Mouse (Mus musculus): Measurements from ENCODE around the gene Sae1. TPM values are rescaled to one million over a fixed set of nuclear protein-coding genes. Genes with fewer than 3 reads are reported as not detected.

The Sae1 gene
- polyA plus RNA-seq, 1 experiment from 2014 or later: 339 TPM

DNA sequence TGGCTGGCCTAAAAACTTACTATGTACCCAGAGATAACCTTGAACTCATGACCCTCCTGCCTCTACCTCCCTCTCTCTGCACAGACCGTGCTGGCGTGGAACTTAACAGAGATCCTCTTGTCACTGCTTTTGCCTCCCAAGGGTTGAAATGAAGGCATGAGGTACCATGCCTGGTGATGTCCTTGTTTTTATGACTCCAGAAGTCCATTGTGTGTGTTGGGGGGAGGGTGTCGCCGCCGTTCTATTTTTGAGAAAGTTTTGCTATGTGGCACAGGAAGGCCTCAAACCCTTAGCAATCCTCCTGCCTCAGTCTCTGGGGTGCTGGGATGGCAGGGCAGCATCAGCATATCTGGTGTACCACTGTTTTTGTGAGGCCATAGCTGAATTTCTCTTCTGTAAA is 88.7 kb downstream of the Sae1 start:
- Histone ChIP-seq H3K27me3 (ENCODE audit: control insufficient read depth, insufficient read depth, low read length) (no peaks in the 10 kb centered on the region), H3K4me3 (ENCODE audit: low read depth, low read length) (peak overlapping the region; percentile 36; the same call in 1 of the 2 replicates), H3K9ac (ENCODE audit: low read depth, low read length) (no peak overlapping the region; the same call in 1 of the 2 replicates), H3K27ac (ENCODE audit: low read depth, low read length) (peak overlapping the region; percentile 37; the same call in 1 of the 2 replicates), H3K9me3 (ENCODE audit: control insufficient read depth, low read length) (no peaks in the 10 kb centered on the region), H3K4me1 (replicated peaks; ENCODE audit: control insufficient read depth, insufficient read depth, low read length) (peaks cover 6% of the 10 kb centered on the region), H3K4me2 (replicated peaks; ENCODE audit: low read depth, low read length) (peak overlapping the region; percentile 59), H3K36me3 (ENCODE audit: control insufficient read depth, insufficient read depth, low read length) (no peaks in the 10 kb centered on the region)
- no peak for DNase-seq (ENCODE audit: low spot score)
- ATAC-seq (ENCODE audit: low FRiP score): no peak
- 80% methylated on average over 5 of the region's 5 CpGs for WGBS

DNA sequence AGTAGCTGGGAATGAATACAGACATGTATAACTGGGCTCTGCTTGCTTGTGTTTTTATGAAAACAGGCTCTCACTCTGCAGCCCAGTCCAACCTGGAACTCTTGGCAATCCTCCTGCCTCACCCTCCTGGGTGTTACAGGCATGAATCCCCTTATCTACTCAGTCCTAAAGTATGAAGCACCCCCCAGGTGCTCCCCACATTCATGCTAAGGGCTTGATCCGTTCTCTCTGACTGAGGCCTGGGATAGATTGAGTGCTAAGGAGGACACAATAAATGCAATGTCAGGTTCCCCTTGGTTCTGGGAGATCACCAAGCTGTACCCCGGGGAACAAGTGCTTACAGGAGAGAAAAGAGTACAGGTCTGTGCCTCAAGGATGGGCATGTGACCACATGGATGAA is 90.0 kb downstream of the Sae1 start:
- Histone ChIP-seq H3K4me3 (ENCODE audit: low read depth, low read length) (no peak overlapping the region), H3K36me3 (ENCODE audit: control insufficient read depth, insufficient read depth, low read length) (no peaks in the 10 kb centered on the region), H3K4me2 (replicated peaks; ENCODE audit: low read depth, low read length) (no peak overlapping the region; the same call in 1 of the 2 replicates), H3K9me3 (ENCODE audit: control insufficient read depth, low read length) (no peaks in the 10 kb centered on the region), H3K9ac (ENCODE audit: low read depth, low read length) (no peak overlapping the region), H3K27ac (ENCODE audit: low read depth, low read length) (no peak overlapping the region), H3K4me1 (replicated peaks; ENCODE audit: control insufficient read depth, insufficient read depth, low read length) (peaks cover 6% of the 10 kb centered on the region), H3K27me3 (ENCODE audit: control insufficient read depth, insufficient read depth, low read length) (no peaks in the 10 kb centered on the region)
- ATAC-seq (ENCODE audit: low FRiP score): no peak
- no peak for DNase-seq (ENCODE audit: low spot score)
- WGBS: 72% methylated on average over 2 of the region's 2 CpGs

DNA sequence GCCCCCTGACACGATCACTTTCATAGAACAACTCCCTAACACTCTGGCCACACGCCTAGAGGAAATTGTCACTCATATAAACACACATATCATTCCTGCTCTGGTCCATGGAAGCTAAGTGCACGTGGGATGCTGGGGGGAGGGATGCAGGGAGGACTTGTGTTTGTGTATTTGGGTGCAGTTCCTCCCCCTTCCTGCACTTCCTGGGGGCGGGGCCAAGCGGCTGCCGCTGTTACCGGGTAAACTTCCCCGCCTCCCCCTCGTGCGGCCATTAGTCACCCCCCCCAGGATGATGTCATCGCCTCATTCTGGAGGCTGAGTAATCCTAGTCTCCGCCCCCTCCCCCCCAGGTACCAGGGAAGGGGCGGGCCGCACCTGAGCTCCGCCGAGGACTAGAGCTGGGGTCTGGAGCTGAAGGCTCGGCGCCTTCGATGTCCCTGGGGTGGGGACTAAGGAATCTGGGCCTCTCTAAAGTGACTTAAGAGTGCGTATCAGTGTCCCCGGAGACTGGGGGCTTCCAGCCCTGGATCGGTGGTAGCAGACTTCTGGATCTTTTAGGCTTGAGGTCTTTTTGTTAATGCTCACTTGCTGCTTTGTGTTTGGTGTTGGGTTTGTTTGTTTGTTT is 90.7 kb downstream of the Sae1 start:
- Histone ChIP-seq H3K27ac (ENCODE audit: low read depth, low read length) (no peak overlapping the region), H3K36me3 (ENCODE audit: control insufficient read depth, insufficient read depth, low read length) (no peaks in the 10 kb centered on the region), H3K27me3 (ENCODE audit: control insufficient read depth, insufficient read depth, low read length) (no peaks in the 10 kb centered on the region), H3K4me2 (replicated peaks; ENCODE audit: low read depth, low read length) (peak overlapping the region; percentile 54), H3K9ac (ENCODE audit: low read depth, low read length) (0 out of 2 replicates have a peak overlapping the region, but pooled peaks have one; percentile 23), H3K9me3 (ENCODE audit: control insufficient read depth, low read length) (no peaks in the 10 kb centered on the region), H3K4me1 (replicated peaks; ENCODE audit: control insufficient read depth, insufficient read depth, low read length) (peaks cover 6% of the 10 kb centered on the region), H3K4me3 (ENCODE audit: low read depth, low read length) (peak overlapping the region; percentile 27; the same call in 1 of the 2 replicates)
- ATAC-seq (ENCODE audit: low FRiP score) (no peak), DNase-seq (ENCODE audit: low spot score) (peak; percentile 88)
- 2% methylated on average over 22 of the region's 22 CpGs for WGBS

DNA sequence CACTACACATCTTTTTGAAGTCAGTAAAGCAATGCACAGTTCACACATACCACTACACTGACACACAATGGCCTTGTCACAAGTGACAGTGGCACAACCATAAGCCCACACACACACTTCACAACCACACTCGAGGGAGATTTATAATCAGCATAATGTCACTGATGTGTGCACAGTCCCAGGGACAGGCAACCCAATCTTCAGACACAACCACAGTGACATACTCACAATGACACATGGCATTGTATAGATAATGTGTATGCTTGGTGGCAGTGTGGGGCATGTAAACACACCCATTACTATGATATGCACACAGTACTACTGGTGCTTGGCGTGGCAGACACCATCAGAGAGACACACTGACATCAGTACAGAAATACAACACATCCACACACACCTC is 91.5 kb downstream of the Sae1 start:
- ATAC-seq (ENCODE audit: low FRiP score) (no peak), DNase-seq (ENCODE audit: low spot score) (no peak)
- Histone ChIP-seq H3K27ac (ENCODE audit: low read depth, low read length) (no peak overlapping the region), H3K9ac (ENCODE audit: low read depth, low read length) (no peak overlapping the region), H3K4me3 (ENCODE audit: low read depth, low read length) (no peak overlapping the region), H3K27me3 (ENCODE audit: control insufficient read depth, insufficient read depth, low read length) (no peaks in the 10 kb centered on the region), H3K4me1 (replicated peaks; ENCODE audit: control insufficient read depth, insufficient read depth, low read length) (peaks cover 6% of the 10 kb centered on the region), H3K9me3 (ENCODE audit: control insufficient read depth, low read length) (no peaks in the 10 kb centered on the region), H3K36me3 (ENCODE audit: control insufficient read depth, insufficient read depth, low read length) (no peaks in the 10 kb centered on the region), H3K4me2 (replicated peaks; ENCODE audit: low read depth, low read length) (no peak overlapping the region)
- 34% methylated on average over 2 of the region's 2 CpGs for WGBS

DNA sequence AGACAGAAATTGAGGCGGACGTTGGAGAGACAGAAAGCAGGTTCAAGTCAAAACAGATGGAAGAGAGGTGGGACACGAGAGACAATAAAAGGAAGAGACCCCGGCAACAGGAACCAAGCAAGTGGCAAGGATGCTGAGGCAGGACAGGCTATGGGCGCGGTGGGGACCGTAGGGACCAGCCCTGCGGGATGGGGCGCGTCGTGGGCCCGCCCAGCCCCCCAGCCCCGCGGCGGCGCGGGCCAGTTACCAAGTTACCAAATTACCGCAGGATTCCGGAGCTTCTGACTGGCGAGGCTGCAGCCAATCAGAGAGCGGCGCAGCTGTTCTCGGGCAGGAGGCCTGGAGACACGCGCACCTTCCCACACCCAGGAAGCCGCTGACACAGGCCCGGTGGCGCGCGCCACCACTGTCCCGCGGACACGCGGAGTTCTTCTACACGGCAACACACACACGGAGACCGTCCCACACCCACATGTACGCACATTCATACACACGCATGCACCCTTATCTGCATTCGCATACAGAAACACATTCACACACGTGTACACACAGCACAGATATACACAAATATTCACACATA is 92.2 kb downstream of the Sae1 start:
- H3K27ac ChIP-seq (ENCODE audit: low read depth, low read length): peak overlapping the region; percentile 68
- H3K4me2 ChIP-seq (replicated peaks; ENCODE audit: low read depth, low read length): peak overlapping the region; percentile 47
- H3K4me3 ChIP-seq (ENCODE audit: low read depth, low read length): peak overlapping the region; percentile 29
- peak; percentile 50 for ATAC-seq (ENCODE audit: low FRiP score)
- H3K36me3 ChIP-seq (ENCODE audit: control insufficient read depth, insufficient read depth, low read length): no peaks in the 10 kb centered on the region
- WGBS: 2% methylated on average over 41 of the region's 41 CpGs
- H3K4me1 ChIP-seq (replicated peaks; ENCODE audit: control insufficient read depth, insufficient read depth, low read length): peaks cover 6% of the 10 kb centered on the region
- DNase-seq (ENCODE audit: low spot score): peak; percentile 76
- H3K9me3 ChIP-seq (ENCODE audit: control insufficient read depth, low read length): no peaks in the 10 kb centered on the region
- peak overlapping the region; percentile 25; the same call in 1 of the 2 replicates for H3K9ac ChIP-seq (ENCODE audit: low read depth, low read length)
- no peaks in the 10 kb centered on the region for H3K27me3 ChIP-seq (ENCODE audit: control insufficient read depth, insufficient read depth, low read length)

DNA sequence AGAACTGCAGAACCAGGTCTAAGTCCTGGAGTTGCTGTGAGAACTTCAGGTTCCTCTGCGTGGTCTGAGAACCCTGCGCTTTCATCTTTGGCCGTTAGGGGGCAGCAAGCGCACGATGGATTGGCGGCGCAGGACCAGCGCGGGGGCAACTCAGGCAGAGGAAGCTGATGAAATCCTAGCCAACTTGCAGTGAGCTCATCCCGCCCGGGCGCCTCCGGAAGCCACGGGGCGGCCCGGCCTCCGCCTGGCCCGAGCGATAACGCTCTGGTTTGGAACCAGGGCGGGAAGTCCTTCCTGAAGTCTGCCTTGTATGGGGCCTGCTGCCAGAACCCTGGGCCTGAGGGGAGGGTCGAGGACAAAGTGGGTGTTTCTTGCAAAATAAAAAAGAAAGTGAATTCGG is 92.8 kb downstream of the Sae1 start:
- Histone ChIP-seq H3K9me3 (ENCODE audit: control insufficient read depth, low read length) (no peaks in the 10 kb centered on the region), H3K4me3 (ENCODE audit: low read depth, low read length) (peak overlapping the region; percentile 29), H3K9ac (ENCODE audit: low read depth, low read length) (peak overlapping the region; percentile 25; the same call in 1 of the 2 replicates), H3K27me3 (ENCODE audit: control insufficient read depth, insufficient read depth, low read length) (no peaks in the 10 kb centered on the region), H3K4me2 (replicated peaks; ENCODE audit: low read depth, low read length) (peak overlapping the region; percentile 47), H3K27ac (ENCODE audit: low read depth, low read length) (peak overlapping the region; percentile 68), H3K36me3 (ENCODE audit: control insufficient read depth, insufficient read depth, low read length) (no peaks in the 10 kb centered on the region), H3K4me1 (replicated peaks; ENCODE audit: control insufficient read depth, insufficient read depth, low read length) (peaks cover 6% of the 10 kb centered on the region)
- ATAC-seq (ENCODE audit: low FRiP score): peak; percentile 76
- WGBS: under 1% methylated on average over 23 of the region's 23 CpGs
- peak; percentile 98 for DNase-seq (ENCODE audit: low spot score)

DNA sequence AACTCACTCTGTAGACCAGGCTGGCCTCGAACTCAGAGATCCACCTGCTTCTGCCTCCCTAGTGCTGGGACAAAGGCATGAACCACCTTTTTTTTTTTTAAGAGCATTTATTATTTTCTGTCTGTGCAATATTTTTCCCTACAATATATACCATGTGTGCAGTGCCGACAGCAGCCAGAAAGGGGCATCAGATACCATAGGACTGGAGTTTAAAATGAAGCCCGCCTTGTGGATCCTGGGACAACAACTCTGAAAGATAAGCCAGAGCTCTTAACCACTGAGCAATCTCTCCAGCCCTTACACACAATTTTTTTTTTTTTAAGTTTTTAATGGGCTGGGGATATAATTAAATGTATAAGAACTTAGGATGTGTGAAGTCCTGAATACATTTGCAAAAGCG is 93.3 kb downstream of the Sae1 start:
- Histone ChIP-seq H3K4me2 (replicated peaks; ENCODE audit: low read depth, low read length) (no peak overlapping the region; the same call in 1 of the 2 replicates), H3K9me3 (ENCODE audit: control insufficient read depth, low read length) (no peaks in the 10 kb centered on the region), H3K4me1 (replicated peaks; ENCODE audit: control insufficient read depth, insufficient read depth, low read length) (peaks cover 6% of the 10 kb centered on the region), H3K27me3 (ENCODE audit: control insufficient read depth, insufficient read depth, low read length) (no peaks in the 10 kb centered on the region), H3K4me3 (ENCODE audit: low read depth, low read length) (no peak overlapping the region), H3K36me3 (ENCODE audit: control insufficient read depth, insufficient read depth, low read length) (no peaks in the 10 kb centered on the region), H3K9ac (ENCODE audit: low read depth, low read length) (no peak overlapping the region), H3K27ac (ENCODE audit: low read depth, low read length) (no peak overlapping the region)
- peak; percentile 47 for DNase-seq (ENCODE audit: low spot score)
- ATAC-seq (ENCODE audit: low FRiP score): no peak
- WGBS: 33% methylated on average over 4 of the region's 4 CpGs

DNA sequence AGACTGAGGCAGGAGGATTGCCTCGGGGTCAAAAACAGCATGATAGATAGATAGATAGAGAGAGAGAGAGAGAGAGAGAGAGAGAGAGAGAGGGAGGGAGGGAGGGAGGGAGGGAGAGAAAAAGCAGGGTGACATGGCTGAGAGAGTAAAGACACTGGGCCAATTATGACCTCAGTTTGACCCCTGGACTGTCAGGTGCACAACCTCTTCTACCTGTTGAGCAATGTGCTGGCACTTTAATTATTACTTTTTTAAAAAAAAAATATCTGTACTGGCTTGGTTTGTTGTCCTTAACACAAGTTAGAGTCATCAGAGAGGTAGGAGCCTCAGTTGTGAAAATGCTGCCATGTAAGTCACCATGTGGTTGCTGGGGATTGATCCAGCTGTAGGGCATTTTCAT is 99.8 kb downstream of the Sae1 start:
- no peak for ATAC-seq (ENCODE audit: low FRiP score)
- no peaks in the 10 kb centered on the region for H3K9me3 ChIP-seq (ENCODE audit: control insufficient read depth, low read length)
- no peak overlapping the region for H3K9ac ChIP-seq (ENCODE audit: low read depth, low read length)
- H3K4me3 ChIP-seq (ENCODE audit: low read depth, low read length): no peak overlapping the region
- no peaks in the 10 kb centered on the region; the same call in 1 of the 2 replicates for H3K4me1 ChIP-seq (replicated peaks; ENCODE audit: control insufficient read depth, insufficient read depth, low read length)
- no peaks in the 10 kb centered on the region for H3K27me3 ChIP-seq (ENCODE audit: control insufficient read depth, insufficient read depth, low read length)
- no peak overlapping the region for H3K27ac ChIP-seq (ENCODE audit: low read depth, low read length)
- WGBS: 65% methylated on average over 1 of the region's 1 CpGs
- no peak for DNase-seq (ENCODE audit: low spot score)
- no peak overlapping the region for H3K4me2 ChIP-seq (replicated peaks; ENCODE audit: low read depth, low read length)
- H3K36me3 ChIP-seq (ENCODE audit: control insufficient read depth, insufficient read depth, low read length): 0 out of 2 replicates have a peak, but pooled peaks cover 4% of the 10 kb centered on the region

DNA sequence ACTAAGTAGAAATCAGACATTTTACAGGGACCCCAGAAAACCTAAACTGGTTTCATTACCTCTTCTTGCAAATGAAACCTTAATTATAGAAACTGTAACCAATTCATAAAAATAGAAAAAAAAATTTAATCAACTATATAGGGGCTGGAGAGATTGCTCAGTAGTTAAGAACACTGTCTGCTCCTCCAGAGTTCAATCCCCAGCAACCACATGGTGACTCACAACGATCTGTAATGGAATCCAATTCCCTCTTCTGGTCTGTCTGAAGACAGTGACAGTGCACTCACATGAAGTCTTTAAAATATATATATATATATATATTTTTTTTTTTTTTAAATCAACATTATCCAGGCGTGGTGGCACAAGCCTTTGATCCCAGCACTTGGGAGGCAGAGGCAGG is 100.6 kb downstream of the Sae1 start:
- 85% methylated on average over 2 of the region's 2 CpGs for WGBS
- 0 out of 2 replicates have a peak, but pooled peaks cover 4% of the 10 kb centered on the region for H3K36me3 ChIP-seq (ENCODE audit: control insufficient read depth, insufficient read depth, low read length)
- ATAC-seq (ENCODE audit: low FRiP score) (no peak), DNase-seq (ENCODE audit: low spot score) (no peak)
- H3K9me3 ChIP-seq (ENCODE audit: control insufficient read depth, low read length): no peaks in the 10 kb centered on the region
- H3K9ac ChIP-seq (ENCODE audit: low read depth, low read length): 0 out of 2 replicates have a peak overlapping the region, but pooled peaks have one; percentile 73
- peak overlapping the region; percentile 51 for H3K4me2 ChIP-seq (replicated peaks; ENCODE audit: low read depth, low read length)
- no peak overlapping the region for H3K27ac ChIP-seq (ENCODE audit: low read depth, low read length)
- H3K27me3 ChIP-seq (ENCODE audit: control insufficient read depth, insufficient read depth, low read length): no peaks in the 10 kb centered on the region
- H3K4me3 ChIP-seq (ENCODE audit: low read depth, low read length): peak overlapping the region; percentile 72
- no peaks in the 10 kb centered on the region; the same call in 1 of the 2 replicates for H3K4me1 ChIP-seq (replicated peaks; ENCODE audit: control insufficient read depth, insufficient read depth, low read length)

All from hindbrain, embryonic 11.5 days (tissue).